Mouse (Mus musculus) adrenal gland, adult 18-20 months (tissue): ENCODE measurements at regions not wholly inside any gene's neighbourhood (a gene's known extent, or its start where the extent isn't known, plus 50 kb on each side); places are given as distances from the start of the nearest gene placed in this dataset.
"Not testable (repeated sequence)": the region's sequence is repeated elsewhere in the genome, so short reads cannot be mapped to it uniquely, and the experiment has no call there.

Source experiments
- DNase-seq, 2 experiments: peaks; one replicate each; pipeline ENCODE4 v3.0.0; 2021 to 2022; ENCODE audit warnings: low spot score in 2 of 2

DNA sequence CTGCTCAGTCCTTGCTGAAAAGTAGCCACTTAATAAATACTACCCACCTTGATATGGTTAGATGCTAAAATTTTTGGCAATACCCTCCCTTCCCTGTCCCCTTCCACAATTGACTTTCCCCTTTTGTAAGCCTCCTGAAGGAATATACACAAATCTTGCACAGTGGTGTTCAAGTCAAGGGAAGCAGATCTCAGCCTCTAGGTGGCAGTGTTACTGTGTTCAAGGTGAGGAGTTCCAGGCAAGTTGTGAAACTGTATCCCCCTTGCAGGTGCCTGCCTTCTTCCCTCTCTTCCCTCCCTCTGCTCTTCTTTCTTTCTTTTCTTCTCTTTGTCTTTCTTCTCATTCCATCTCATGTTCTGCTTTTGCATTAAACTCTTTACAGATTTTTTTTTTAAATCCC lies 239.1 kb downstream of the Sec16b start:
- peak in 1 of 2 experiments; percentile 22 for DNase-seq

DNA sequence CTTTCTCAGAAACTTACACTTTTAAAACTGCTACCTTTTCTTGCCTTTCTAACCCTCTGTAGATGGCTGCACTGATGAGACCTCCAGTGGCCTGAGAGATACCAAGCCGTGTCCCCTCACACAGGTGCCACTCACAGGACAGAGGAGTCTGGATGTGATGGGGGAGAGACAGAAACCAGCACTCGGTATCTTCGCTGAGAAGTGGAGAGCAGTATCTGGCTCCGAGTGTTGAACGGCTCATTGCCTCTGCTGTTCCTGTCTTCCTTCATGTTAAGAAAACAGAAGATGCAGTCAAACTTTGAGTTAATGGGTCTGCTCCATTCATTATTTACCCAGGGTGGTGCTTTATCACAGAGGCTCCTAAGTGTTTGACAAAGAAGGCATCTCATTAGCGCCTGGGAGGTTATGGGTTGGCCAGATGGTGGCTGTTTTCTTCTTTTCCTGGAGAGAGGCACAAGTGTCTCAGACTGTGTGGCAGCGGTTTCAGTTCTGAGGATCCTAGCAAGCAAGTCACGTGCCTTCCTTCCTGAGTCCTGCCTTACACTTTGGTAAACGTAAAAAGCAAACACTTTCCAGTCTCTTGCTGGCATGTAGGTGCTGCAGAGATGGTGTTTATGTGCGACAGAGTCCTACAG lies 248.6 kb downstream of the Sec16b start:
- DNase-seq: no peak

DNA sequence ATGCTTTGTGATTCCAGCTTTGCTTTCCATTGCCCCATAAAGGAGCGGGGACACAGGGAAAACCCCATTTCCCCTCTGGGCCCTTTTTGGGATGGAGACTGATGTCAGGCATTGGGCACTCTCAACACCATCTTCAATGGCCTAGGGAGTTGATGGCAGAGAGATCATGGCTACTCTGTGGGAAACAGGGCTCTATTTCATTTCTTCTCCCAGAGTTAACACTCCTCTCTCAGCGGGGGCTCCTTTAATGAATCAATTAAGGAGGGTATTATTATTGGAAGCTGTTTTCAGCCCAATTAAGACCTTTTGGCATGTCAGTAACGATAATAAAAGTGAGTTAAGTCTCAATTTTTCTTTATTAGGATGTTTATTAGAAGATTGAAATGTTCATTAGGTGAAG lies 250.4 kb downstream of the Sec16b start:
- no peak for DNase-seq

DNA sequence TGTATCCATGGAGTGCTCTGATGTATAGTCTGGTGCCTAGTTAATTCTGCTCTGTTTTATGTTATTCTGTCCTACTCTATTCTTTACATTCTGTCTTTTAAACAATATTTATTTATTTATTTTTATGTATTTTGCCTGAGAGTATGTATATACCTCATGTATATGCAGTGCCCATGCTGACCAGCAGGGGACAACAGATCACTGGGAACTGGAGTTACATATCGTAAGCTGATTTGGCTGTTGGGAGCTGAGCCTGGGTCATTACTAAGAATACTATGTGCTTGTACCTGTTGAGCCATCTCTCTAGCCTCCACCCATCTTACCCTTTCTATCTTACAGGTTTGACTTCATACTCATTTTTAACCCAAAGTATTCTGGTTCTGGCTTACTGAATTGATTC lies 251.8 kb downstream of the Sec16b start:
- DNase-seq: no peak

DNA sequence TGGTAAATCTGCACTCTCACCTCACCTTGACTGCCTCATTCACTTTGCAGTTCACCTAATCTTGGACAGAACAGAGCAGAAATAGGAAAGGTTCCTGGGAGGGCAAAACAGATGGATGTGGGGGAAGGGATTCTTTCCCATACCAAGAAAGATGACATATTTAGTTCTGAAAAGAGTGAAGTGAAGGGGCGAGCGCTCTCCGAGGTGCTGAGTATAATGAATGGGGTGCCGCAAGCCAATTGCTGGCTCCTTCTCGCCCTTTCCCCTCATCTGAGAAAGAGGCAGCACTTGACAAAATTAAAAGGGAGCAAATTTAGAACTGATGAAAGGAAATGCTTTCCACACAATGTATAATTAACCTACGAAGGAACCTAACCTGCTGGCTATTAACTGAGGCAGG lies 261.7 kb downstream of the Sec16b start:
- DNase-seq: no peak

DNA sequence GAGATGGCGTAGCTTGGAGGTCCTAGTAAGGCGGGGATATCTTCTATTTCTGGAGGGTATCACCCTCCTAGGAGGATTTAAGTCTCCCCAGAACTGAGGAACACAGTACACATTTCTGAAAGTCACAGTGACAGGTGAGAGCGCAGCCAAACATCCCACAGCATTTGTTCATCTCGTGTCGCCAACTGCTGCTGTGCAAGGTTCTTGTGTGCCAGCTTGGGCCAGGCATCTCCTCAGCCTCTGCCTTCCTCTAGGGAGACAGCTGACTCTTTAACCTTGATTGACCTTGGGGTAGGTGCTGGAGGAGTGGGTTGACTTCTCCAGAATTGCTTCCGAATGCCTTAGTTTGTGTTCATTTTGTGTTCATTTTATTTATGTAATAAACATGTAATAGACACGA lies 291.2 kb downstream of the Sec16b start:
- DNase-seq: no peak

DNA sequence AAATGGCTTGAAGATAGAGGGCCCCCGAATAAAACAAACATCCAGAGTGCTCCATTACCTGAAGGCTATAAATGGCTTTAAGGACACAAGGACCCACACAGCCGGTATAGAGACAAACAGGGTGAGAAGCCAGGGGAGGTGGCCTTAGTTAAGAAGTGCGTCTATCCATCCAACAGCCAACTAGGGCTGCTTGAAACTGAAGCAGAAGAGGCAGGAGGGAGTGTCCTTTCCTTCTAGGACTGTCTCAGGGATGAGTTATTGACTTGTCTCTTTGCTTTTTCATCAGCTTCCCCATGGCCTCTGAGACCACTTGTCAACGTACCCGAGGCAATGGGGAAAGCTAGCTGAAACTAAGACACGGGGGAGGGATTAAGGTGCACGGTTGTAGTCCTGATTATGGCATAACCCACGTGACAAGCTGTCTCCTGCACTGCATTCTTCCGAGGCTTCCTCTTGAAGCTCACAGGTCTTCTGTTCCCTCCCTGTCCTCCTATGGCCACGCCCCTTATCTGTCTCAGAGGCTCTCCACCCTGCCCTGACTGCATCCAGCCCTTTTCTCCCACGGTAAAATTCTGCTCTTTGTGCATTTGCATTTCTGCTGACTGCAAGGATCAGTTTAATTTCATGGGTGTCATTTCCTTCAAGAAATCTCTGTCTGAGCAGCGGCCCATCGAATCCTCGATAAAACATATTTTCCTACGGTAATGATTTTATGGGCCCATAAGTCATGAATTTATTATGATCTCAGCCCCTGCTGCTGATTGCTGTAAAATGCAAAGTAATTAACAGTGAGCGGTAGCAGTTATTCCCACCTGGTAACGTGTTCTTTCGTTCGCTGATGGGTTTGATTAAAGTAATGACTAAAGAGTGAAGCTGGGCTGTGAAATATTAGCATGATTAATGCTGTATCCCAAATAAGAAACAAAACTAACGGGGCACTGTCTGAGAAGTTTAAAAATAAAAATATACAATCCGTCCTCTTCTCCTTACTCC lies 292.3 kb downstream of the Sec16b start:
- no peak for DNase-seq

DNA sequence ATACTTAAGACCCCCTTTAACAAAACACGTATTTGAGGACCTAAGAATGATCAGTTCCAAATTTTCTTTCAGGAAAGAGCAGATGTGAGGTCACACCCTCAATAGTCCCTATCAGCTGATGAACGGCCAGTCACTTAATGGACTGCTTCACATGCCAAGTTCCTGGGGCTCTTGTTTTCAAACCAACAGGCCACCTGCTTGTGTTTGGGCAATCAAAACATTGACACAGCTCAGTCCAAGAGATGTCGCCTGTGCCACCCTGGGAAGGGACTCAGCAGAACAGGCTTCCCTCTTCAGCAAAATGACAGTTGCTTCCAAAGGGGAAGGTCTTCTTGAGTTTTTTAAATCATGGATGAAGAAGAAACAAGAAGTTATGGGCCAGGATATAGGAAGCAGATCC lies 294.6 kb downstream of the Sec16b start:
- no peak for DNase-seq

DNA sequence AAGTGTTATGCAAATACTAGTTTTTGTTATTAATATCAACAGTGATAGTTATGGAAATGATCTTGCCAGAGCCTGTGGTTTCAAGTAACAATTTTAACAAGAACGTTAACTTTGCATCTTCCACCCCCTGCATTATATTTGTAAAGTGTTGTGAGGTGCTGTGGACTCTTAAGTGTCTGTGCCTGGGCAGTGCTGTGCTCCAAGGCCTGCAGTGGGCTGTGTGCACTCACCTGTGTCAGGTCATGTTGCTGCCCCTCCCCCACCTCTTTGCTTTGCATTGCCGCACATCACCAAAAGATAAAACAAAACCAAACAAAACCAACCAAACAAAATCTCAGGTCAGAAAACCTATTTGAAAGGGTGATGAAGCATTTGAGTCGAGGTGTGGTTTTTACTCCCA lies 297.7 kb downstream of the Sec16b start:
- no peak for DNase-seq

DNA sequence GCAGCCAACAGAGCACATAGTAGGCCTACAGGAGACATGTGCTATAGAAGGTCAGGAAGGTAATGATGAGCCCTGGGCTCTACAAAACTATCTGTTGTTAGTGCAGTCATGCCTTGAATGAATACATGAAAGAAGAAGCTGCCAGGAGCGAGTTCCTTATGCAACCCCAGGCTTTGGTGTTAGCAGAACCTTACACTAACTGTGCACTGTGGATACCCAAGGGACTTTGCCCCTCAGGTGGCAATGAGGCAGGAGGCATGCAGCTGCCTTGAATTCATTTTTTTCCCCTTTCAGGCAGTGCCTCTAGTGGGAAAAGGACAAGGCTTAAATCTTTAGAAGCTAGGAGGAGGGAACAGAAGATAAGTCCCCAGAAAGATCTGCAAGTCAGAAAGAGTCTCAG lies 299.8 kb downstream of the Sec16b start:
- DNase-seq: no peak

DNA sequence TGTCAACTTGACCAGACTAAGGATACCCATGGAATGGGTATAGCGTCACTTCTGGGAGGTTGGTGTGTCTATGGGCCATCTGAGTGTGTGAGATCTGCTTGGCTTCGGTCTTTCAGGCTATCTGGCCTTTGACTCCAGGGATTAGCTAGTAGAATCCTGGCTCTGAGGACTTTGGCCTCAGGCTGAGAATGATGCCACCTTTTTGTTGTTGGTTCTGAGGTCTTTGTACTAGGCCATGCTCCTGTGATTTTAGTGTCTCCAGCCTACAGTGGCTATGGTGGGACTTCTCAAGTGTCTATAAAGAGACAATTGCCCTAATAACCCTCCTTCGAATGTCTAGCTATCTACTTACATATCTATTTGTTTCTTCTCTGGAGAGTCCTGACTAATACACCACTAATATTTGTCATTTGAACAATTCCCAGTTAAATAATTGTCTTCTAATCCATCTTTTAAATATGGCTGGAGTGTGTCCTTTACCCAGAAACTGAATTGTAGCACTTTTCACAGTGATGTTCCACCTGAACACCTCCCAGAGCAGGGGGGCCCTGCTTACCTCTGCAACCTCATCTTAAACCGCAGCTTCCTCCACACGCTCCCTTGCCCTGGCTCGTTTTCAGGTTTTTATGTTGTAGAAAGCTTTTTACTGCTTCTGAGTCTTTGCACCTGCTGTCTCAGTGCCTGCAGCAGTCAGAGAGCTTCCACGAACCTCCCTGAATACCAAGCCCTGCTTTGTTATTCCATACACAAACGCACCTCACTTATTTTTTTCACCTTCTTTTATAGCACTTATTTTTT lies 303.3 kb downstream of the Sec16b start:
- no peak for DNase-seq

DNA sequence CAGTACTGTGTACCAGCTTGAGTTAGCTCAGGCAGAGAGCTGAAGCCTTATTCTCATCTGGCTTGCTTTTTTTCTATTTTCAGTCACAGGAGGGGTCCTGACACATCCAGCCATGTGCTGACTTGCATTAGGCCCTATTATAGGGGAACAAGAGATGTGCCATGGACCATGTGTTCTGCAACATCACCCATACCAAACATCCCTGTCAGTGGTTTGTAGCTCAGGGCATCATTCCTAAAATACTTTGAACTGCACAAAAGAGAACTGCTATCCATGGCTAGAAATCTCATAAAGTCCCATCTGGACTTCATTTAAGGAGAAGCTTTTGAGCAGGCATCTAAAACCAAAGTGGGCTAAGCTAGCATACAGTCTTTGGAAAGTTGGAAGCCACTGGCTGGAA lies 304.1 kb downstream of the Sec16b start:
- no peak for DNase-seq

DNA sequence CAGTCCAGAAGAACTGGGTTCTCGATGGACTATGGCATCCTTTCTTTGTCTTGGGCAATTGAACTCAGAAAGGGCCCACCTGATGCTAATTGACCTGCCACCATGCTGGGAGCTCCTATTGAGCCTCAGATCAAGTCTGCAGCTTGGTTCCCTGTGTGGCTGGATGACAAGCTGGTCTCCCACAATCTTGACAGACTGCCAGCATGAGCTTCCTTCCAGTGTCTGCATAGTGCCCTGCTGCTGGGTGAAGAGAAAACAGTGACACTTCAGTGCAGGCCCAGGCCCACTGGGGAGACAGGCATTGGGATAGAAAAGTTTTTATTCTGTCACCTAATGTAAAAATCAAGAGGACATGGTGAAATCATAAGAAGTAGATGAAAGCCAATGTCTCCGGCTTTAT lies 321.4 kb downstream of the Sec16b start:
- DNase-seq: no peak

DNA sequence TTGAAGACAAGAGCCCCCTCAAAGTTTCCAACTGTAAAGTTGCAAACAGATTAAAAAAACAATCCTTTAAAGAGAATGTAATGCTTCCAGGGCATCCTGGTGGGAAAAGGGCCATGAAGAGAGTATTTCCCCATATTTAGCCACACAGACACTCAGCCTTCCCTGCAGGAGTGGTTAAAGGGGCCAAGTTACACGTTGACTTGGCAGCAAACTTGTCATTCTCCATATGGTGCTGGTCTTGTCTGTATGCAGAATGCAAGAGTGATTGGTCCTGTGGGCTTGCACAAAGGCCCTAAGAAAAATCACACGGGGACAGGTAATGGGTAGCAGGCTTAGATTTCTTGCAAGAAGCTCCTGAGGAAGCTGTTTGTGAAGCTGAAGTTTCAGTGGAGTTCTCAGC lies 325.0 kb downstream of the Sec16b start:
- no peak for DNase-seq

DNA sequence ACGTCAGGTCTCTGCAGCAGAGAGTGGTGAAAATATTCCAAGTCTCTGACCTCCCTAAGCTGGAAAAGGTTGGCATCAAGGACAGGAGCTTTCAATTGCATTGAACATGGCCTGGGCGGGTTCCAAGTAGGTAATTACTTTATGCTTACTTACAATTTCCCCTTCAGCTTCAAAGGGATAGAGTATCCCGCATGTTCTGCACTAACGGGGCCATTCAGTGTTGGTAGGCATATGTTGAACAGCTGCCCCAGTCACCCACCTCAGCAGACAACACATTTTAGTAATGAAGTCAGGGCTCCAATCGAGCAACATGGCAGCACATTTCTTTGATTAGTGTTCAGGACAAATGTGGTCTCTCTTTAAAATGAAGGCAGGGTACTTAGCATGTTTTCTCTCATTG lies 366.2 kb downstream of the Sec16b start:
- no peak for DNase-seq

DNA sequence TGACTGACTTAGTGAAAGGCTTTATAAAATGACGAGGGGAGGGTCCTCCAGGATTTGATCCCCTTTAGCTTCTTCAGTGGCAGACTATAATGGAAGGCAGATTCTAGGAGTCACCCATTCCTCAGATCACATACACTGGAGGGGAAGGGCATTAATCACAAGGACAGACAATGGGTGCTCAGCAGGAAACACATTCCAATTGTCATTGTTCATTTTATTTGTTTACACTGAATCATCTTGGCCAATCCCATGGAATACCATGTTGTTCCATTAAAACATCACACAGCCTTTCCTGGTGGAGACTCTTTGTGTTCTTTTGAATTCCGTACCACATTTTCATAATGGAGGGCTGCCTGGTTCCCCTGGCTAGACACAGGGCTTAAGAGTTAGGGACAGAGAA lies 368.5 kb downstream of the Sec16b start:
- DNase-seq: no peak

DNA sequence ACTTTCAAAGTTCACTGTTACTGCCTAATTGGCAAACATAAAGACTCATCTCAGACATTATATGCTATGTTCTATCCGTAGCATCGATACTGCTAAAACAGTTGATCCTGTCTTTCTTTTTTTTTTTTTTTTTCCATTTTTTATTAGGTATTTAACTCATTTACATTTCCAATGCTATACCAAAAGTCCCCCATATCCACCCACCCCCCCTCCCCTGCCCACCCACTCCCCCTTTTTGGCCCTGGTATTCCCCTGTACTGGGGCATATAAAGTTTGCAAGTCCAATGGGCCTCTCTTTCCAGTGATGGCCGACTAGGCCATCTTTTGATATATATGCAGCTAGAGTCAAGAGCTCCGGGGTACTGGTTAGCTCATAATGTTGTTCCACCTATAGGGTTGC lies 370.6 kb downstream of the Sec16b start:
- not testable (repeated sequence) for DNase-seq

DNA sequence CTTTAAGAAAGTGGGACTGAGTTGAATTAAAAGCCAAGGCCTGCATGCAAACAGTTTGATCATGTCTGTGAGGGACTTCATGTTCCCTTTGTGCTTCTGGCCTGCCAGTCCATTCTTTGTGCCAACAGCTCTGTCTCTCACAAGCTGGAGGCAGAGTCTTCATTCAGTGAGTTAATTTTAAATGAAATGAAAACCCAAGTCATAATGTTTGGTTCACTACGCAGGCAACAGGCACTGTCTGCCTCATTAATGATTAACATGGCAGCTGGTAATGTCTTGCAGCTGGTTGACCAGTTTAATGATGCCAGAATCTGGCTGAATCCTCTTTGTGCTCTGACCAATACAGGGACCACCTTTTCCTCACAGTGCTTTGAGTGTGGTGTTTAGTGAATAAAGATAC lies 380.6 kb downstream of the Sec16b start:
- no peak for DNase-seq

DNA sequence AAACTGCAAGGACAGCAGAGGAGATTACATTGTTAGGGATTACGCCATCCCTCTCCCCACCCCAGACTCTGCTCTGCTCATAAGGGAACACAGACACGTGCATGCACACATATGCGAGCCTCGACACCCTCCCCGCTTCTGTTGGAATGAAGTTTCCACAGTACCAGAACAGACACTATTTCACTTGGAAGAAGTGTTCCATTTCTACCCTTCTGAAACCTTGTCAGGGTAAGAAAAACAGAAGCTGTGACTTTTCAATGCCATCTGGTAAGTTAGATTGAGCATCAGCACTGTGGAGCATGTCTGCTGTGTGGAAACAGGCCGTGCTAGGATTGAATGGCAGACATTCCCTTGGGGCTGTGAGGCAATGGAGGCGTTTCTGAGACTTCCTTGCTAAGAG lies 382.0 kb downstream of the Sec16b start:
- DNase-seq: no peak

DNA sequence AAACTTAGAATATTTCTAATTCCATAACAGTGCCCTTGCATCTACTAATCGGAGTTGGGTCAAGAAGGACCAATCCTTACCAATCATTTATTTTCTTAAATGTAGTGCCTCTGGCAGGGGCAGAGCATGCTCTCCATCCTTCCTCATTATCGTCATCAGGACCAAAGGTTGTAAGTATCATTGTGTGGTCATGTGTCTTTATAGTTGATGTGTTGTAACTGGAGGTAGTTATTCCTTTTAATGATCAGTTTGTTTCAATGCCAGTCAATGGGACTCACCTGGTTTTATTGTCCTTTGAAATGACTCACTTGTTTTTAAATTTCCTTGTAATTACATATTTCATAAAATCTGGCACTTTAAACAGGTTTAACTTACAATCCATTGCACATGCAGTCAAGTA lies 399.6 kb downstream of the Sec16b start:
- no peak for DNase-seq

DNA sequence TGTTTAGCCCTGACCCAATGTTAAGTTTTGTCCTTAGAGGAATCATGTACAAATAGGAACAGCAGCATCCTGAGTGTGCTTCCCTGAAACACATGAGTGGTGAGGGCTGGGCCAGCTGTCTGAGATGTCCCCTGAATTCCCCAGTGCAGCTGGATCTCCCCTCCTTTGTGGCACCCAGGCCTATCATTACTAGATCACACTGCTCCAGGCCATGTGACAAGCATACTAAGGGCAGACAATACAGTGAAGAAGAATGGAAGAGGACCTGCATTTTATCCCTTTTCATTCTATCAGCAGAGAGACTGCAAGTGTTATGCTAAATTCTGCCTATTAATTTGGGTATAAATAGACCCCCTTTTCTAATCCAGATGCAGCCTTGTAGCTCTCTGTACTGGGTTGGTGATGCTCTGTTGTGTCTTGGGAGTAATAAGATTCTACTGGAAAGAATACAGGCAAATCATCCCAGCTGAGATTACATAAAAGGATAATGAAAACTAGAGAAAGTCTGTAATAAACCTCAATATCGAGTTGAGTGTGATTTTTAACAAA lies 418.3 kb downstream of the Brinp2 start:
- DNase-seq: no peak

DNA sequence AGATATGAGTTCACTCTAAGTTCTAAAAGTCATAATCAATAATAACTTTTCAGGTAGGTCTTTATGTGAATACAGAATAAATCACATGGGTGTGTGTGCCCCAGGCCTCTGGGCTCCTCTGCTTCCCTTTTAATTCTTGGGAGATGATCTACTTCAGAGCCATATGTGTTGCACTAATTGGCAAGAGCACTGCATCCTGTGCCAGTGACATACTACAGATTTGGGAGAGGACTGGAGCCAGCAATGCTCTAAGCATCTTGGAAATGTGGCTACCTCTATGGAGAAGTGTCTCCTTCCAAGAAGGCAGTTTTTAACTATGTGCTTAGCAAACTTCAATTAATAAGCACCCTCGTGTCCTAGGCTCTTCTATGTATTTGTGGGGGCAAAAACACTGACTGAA lies 416.6 kb downstream of the Brinp2 start:
- no peak for DNase-seq
